ENCODE assay signal across 21 mouse cellular contexts in genomic region chr7:16608961-16609360, GRCm38 (mm10).
"Had no signal": no experiment of that assay in that cellular context is flagged by ENCODE, and none has a peak within 500 bp of the region (broad histone marks: within the 10 kb centered on the region; RNA-seq: fewer than 3 reads in every experiment).

No protein-coding gene starts in this region.

- H3K9me3 ChIP-seq: limb, embryonic 10.5 days; liver, embryonic 13.5 days; neural tube, embryonic 12.5 days; neural tube, embryonic 15.5 days; stomach, embryonic 15.5 days had no signal

- H3K4me2 ChIP-seq: limb, embryonic 13.5 days; liver, embryonic 13.5 days; neural tube, embryonic 12.5 days; neural tube, embryonic 15.5 days; stomach, embryonic 15.5 days had no signal

- H3K36me3 ChIP-seq: neural tube, embryonic 15.5 days; stomach, embryonic 15.5 days had no signal

- H3K9ac ChIP-seq: limb, embryonic 13.5 days; liver, embryonic 13.5 days; neural tube, embryonic 12.5 days; neural tube, embryonic 15.5 days; stomach, embryonic 15.5 days had no signal

- DNase-seq: kidney, adult 2 months; kidney, postnatal 25 days; layer of hippocampus, adult 9-11 months; liver; liver, embryonic 13.5 days; midbrain, embryonic 14.5 days; right cerebral cortex, adult 18-20 months; right cerebral cortex, postnatal 14 days; right cerebral cortex, postnatal 4 days; thymus, adult 18-20 months; thymus, postnatal 36 days had no signal

- ATAC-seq: intestine, postnatal 0 days had no signal

- H3K4me3 ChIP-seq: layer of hippocampus, adult 2 months; limb, embryonic 10.5 days; limb, embryonic 13.5 days; liver, embryonic 13.5 days; megakaryocyte, embryonic 14.5 days; midbrain, embryonic 10.5 days; neural tube, embryonic 12.5 days; neural tube, embryonic 15.5 days; stomach, embryonic 15.5 days had no signal

- H3K27ac ChIP-seq: kidney, postnatal 0 days; layer of hippocampus, adult 2 months; limb, embryonic 10.5 days; limb, embryonic 13.5 days; liver, embryonic 13.5 days; midbrain, embryonic 10.5 days; neural tube, embryonic 12.5 days; neural tube, embryonic 15.5 days; stomach, embryonic 15.5 days had no signal

- H3K27me3 ChIP-seq: limb, embryonic 13.5 days; megakaryocyte, embryonic 14.5 days; neural tube, embryonic 12.5 days; neural tube, embryonic 15.5 days; stomach, embryonic 15.5 days had no signal
